Mouse (Mus musculus) limb, embryonic 14.5 days (tissue): ENCODE data around the gene Ttll3. TPM values are rescaled to one million over a fixed set of nuclear protein-coding genes. Genes with fewer than 3 reads are reported as not detected.

ENCODE experiments used
- ATAC-seq: fragments of 200-750 bp; cut with Nextera tagmentation; 2 replicates; pipeline ENCODE4 v1.8.0; 2017; ENCODE audit warnings: low read depth, moderate number of reproducible peaks, moderate TSS enrichment; ENCODE audit not compliant: low FRiP score
- DNase-seq: peaks from one replicate; pipeline ENCODE4 v3.0.0-alpha.2; 2015; ENCODE audit warnings: low spot score
- H3K27ac ChIP-seq: fragments of 300-500 bp; sonication (generic); replicated peaks from 2 replicates; pipeline ENCODE4 v1.5.1; 2014; ENCODE audit warnings: low read depth, mild to moderate bottlenecking, low read length, moderate library complexity, mixed read lengths
- H3K27me3 ChIP-seq: fragments of 300-500 bp; sonication (generic); 2 replicates; pipeline ENCODE4 v1.6.1; 2014; ENCODE audit warnings: low read length, mixed read lengths; ENCODE audit not compliant: control insufficient read depth, insufficient read depth
- H3K36me3 ChIP-seq: fragments of 300-500 bp; sonication (generic); 2 replicates; pipeline ENCODE4 v1.6.1; 2014; ENCODE audit warnings: mild to moderate bottlenecking, low read length, moderate library complexity, mixed read lengths; ENCODE audit not compliant: control insufficient read depth, insufficient read depth
- H3K4me1 ChIP-seq: fragments of 300-500 bp; sonication (generic); 2 replicates; pipeline ENCODE4 v1.6.1; 2014; ENCODE audit warnings: antibody characterized with exemption, low read length, mixed read lengths; ENCODE audit not compliant: control insufficient read depth, insufficient read depth
- H3K4me2 ChIP-seq: fragments of 300-500 bp; sonication (generic); replicated peaks from 2 replicates; pipeline ENCODE4 v1.6.1; 2014; ENCODE audit warnings: low read depth, mild to moderate bottlenecking, low read length, moderate library complexity; ENCODE audit not compliant: severe bottlenecking
- H3K4me3 ChIP-seq: fragments of 300-500 bp; sonication (generic); replicated peaks from 2 replicates; pipeline ENCODE4 v1.5.1; 2014; ENCODE audit warnings: low read length
- H3K9ac ChIP-seq: fragments of 300-500 bp; sonication (generic); 2 replicates; pipeline ENCODE4 v1.6.1; 2014; ENCODE audit warnings: mild to moderate bottlenecking, low read depth, low read length, moderate library complexity; ENCODE audit not compliant: severe bottlenecking
- H3K9me3 ChIP-seq: fragments of 300-500 bp; sonication (generic); 2 replicates; pipeline ENCODE4 v1.6.1; 2016; ENCODE audit warnings: low read length; ENCODE audit not compliant: control insufficient read depth
- POLR2A ChIP-seq: fragments of 200-500 bp; IDR thresholded peaks from 2 replicates; pipeline ENCODE4 v1.8.0; 2012; ENCODE audit warnings: inconsistent platforms, mild to moderate bottlenecking, moderate library complexity, borderline replicate concordance; ENCODE audit not compliant: insufficient read depth, insufficient read length; ENCODE audit errors: extremely low read depth
- WGBS: fragments of 180-500 bp; shearing (Covaris S2); extraction: QIAGEN DNeasy Blood & Tissue Kit; methylation state at CpG from one replicate; pipeline ENCODE4 v1.1.7; 2014; 5-methylcytosine and 5-hydroxymethylcytosine counted together
- polyA plus RNA-seq, 2 experiments: library from polyadenylated mRNA; depleted of rRNA in 1 of 2; stranded (reverse) in 1 of 2; unstranded in 1 of 2; fragments of >200 nt; fragmentation: Nextera tagmentation in 1 of 2; extraction: Ambion mirVana in 1 of 2; gene quantifications; 2 replicates each; pipeline versions ENCODE4 v1.2.1 to v1.2.3; 2012 to 2014

Ttll3 gene
- polyA plus RNA-seq, 2 experiments, result 2.3 to 21.4 TPM

DNA sequence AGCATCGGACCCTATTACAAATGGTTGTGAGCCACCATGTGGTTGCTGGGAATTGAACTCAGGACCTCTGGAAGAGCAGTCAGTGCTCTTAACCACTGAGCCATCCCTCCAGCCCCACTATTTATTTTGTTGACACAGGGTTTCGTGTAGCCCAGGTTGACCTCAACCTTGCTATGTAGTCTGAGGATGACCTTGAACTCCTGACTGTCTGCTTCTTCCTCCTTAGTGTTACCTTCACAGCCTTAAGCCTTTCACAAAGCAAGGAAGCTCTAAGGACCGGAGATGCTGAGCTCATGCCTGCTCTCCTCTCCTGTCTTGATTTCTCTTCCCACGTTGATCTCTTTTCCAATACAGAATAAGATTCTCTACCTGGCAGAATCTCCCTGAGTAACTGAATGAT is 42.2 kb upstream of the Ttll3 start:
- Histone ChIP-seq H3K9me3 (no peaks in the 10 kb centered on the region), H3K4me1 (peaks cover 15% of the 10 kb centered on the region), H3K4me3 (no peak overlapping the region), H3K36me3 (no peaks in the 10 kb centered on the region), H3K27me3 (no peaks in the 10 kb centered on the region), H3K9ac (no peak overlapping the region), H3K4me2 (no peak overlapping the region), H3K27ac (no peak overlapping the region)
- 72% methylated on average over 4 of the region's 4 CpGs for WGBS
- ATAC-seq, result no peak
- no peak for DNase-seq
- no peak for TF ChIP-seq POLR2A

- Histone ChIP-seq H3K4me3 (no peak overlapping the region), H3K4me1 (no peaks in the 10 kb centered on the region), H3K27me3 (no peaks in the 10 kb centered on the region), H3K9ac (no peak overlapping the region), H3K4me2 (no peak overlapping the region), H3K36me3 (no peaks in the 10 kb centered on the region), H3K9me3 (no peaks in the 10 kb centered on the region), H3K27ac (no peak overlapping the region)
- ATAC-seq (no peak), DNase-seq (no peak)
- TF ChIP-seq POLR2A, result no peak
These were observed 38.5 kb upstream of the Ttll3 start for GRCm38 (mm10) chr6:113350538-113350937.

GRCm38 (mm10) chr6:113351161-113351560 is 37.9 kb upstream of the Ttll3 start:
- Histone ChIP-seq H3K36me3 (no peaks in the 10 kb centered on the region), H3K9me3 (no peaks in the 10 kb centered on the region), H3K27me3 (no peaks in the 10 kb centered on the region), H3K4me2 (no peak overlapping the region), H3K27ac (no peak overlapping the region), H3K4me3 (no peak overlapping the region), H3K4me1 (no peaks in the 10 kb centered on the region), H3K9ac (no peak overlapping the region)
- no peak for ATAC-seq
- no peak for TF ChIP-seq POLR2A
- 69% methylated on average over 1 of the region's 1 CpGs for WGBS
- no peak for DNase-seq

GRCm38 (mm10) chr6:113351653-113352052 is 37.4 kb upstream of the Ttll3 start:
- Histone ChIP-seq H3K36me3 (no peaks in the 10 kb centered on the region), H3K4me1 (no peaks in the 10 kb centered on the region), H3K4me3 (no peak overlapping the region), H3K27me3 (no peaks in the 10 kb centered on the region), H3K27ac (no peak overlapping the region), H3K9me3 (no peaks in the 10 kb centered on the region), H3K9ac (no peak overlapping the region), H3K4me2 (no peak overlapping the region)
- TF ChIP-seq POLR2A, result no peak
- 66% methylated on average over 10 of the region's 10 CpGs for WGBS
- ATAC-seq, result no peak
- DNase-seq, result no peak

DNA sequence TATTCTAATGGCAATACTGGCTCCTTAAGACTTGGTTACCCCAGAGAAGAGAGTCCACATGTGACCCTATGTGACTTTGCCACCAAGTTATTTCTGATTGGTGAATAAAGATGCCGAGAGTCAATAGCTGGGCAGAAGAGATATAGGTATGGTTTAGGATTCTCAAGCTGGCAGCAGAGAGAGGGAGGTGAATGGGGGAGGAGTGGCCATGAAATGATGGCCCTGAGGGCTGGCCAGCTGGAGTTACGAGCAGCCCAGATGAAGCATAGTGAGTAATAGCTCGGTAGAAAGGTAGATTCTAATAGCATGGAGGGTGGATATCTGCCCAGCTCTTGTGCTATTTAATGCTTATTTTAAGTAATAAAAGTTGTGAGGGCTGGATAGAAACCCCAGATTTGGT is 36.2 kb upstream of the Ttll3 start:
- ATAC-seq (no peak), DNase-seq (no peak)
- no peak overlapping the region for H3K27ac ChIP-seq
- no peak overlapping the region for H3K9ac ChIP-seq
- H3K4me3 ChIP-seq, result no peak overlapping the region
- TF ChIP-seq POLR2A, result no peak
- no peaks in the 10 kb centered on the region for H3K9me3 ChIP-seq
- H3K4me1 ChIP-seq, result no peaks in the 10 kb centered on the region
- H3K27me3 ChIP-seq, result no peaks in the 10 kb centered on the region
- no peaks in the 10 kb centered on the region for H3K36me3 ChIP-seq
- 55% methylated on average over 3 of the region's 3 CpGs for WGBS
- no peak overlapping the region for H3K4me2 ChIP-seq

GRCm38 (mm10) chr6:113353696-113354095 is 35.4 kb upstream of the Ttll3 start:
- no peaks in the 10 kb centered on the region for H3K4me1 ChIP-seq
- no peaks in the 10 kb centered on the region for H3K9me3 ChIP-seq
- ATAC-seq (no peak), DNase-seq (no peak)
- no peak overlapping the region for H3K27ac ChIP-seq
- no peak overlapping the region for H3K9ac ChIP-seq
- H3K4me3 ChIP-seq, result no peak overlapping the region
- H3K4me2 ChIP-seq, result no peak overlapping the region
- no peak for TF ChIP-seq POLR2A
- WGBS, result 64% methylated on average over 3 of the region's 3 CpGs
- H3K36me3 ChIP-seq, result no peaks in the 10 kb centered on the region
- no peaks in the 10 kb centered on the region for H3K27me3 ChIP-seq
